8 mouse cellular contexts compared by ENCODE assay signal in the genomic region with DNA sequence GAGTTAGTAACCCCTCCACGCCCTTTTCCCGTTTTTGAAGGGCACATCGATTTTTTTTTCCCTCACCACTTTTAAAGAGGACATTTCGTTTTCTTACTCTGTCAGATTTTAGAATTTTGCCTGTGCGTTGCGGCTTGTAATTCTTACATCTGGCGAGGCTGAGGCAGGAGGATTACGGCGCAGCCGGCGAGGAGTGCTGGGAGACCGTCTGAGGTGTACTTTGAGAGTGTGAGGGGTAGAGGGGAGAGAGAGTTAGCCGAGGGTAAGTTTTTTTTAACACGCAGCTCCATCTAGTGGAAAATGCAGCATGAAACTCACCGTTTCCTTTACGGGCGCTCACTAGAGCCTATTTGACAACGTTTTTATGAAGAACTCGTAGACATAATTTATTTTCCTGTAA. TPM values are rescaled to one million over a fixed set of nuclear protein-coding genes. Genes with fewer than 3 reads are reported as not detected.
DNase-seq lines count a peak whose midpoint lies in the region; ATAC-seq and TF ChIP-seq lines count a peak whose summit lies in the region.

No protein-coding gene starts in this region.

- peak overlapping the region; percentile 70 for H3K9ac ChIP-seq in embryonic facial prominence, embryonic 12.5 days
- peak overlapping the region; percentile 93 for H3K9ac ChIP-seq in heart, adult 2 months (ENCODE audit: low read depth, low read length)
- H3K9ac ChIP-seq in limb, embryonic 13.5 days: peak overlapping the region; percentile 80
- peak overlapping the region; percentile 56 for H3K9ac ChIP-seq in midbrain, embryonic 14.5 days (replicated peaks; ENCODE audit: low read length)

- H3K9me3 ChIP-seq in embryonic facial prominence, embryonic 12.5 days: no peaks in the 10 kb centered on the region
- no peaks in the 10 kb centered on the region for H3K9me3 ChIP-seq in limb, embryonic 13.5 days
- no peaks in the 10 kb centered on the region for H3K9me3 ChIP-seq in midbrain, embryonic 14.5 days (ENCODE audit: control insufficient read depth, low read length)

- TF ChIP-seq POLR2A in heart, adult 2 months (IDR thresholded peaks at IDR 0.05; ENCODE audit: insufficient read depth, low read depth, low read length): peak; percentile 79

- peak overlapping the region; percentile 60 for H3K4me3 ChIP-seq in embryonic facial prominence, embryonic 12.5 days
- peak overlapping the region; percentile 97 for H3K4me3 ChIP-seq in heart, adult 2 months
- peak overlapping the region; percentile 59 for H3K4me3 ChIP-seq in limb, embryonic 13.5 days
- peak overlapping the region; percentile 52 for H3K4me3 ChIP-seq in midbrain, embryonic 14.5 days (replicated peaks; ENCODE audit: low read depth, low read length)

- H3K27me3 ChIP-seq in embryonic facial prominence, embryonic 12.5 days: no peaks in the 10 kb centered on the region
- H3K27me3 ChIP-seq in heart, adult 2 months (ENCODE audit: control insufficient read depth, insufficient read depth, low read length): no peaks in the 10 kb centered on the region
- no peaks in the 10 kb centered on the region for H3K27me3 ChIP-seq in limb, embryonic 13.5 days
- no peaks in the 10 kb centered on the region for H3K27me3 ChIP-seq in midbrain, embryonic 14.5 days (ENCODE audit: control insufficient read depth, insufficient read depth, low read length)

- WGBS in embryonic facial prominence, embryonic 12.5 days: 3% methylated on average over 19 of the region's 19 CpGs
- WGBS in heart, adult 2 months: under 1% methylated on average over 19 of the region's 19 CpGs
- 4% methylated on average over 19 of the region's 19 CpGs for WGBS in limb, embryonic 13.5 days
- 5% methylated on average over 19 of the region's 19 CpGs for WGBS in midbrain, embryonic 14.5 days

- H3K4me1 ChIP-seq in embryonic facial prominence, embryonic 12.5 days: no peaks in the 10 kb centered on the region
- H3K4me1 ChIP-seq in heart, adult 2 months (ENCODE audit: control insufficient read depth, insufficient read depth, low read length): no peaks in the 10 kb centered on the region
- no peaks in the 10 kb centered on the region for H3K4me1 ChIP-seq in limb, embryonic 13.5 days
- no peaks in the 10 kb centered on the region for H3K4me1 ChIP-seq in midbrain, embryonic 14.5 days (ENCODE audit: control insufficient read depth, insufficient read depth, low read length)

- 0 out of 2 replicates have a peak, but pooled peaks cover 2% of the 10 kb centered on the region for H3K79me2 ChIP-seq in heart, adult 2 months (replicated peaks; ENCODE audit: control insufficient read depth, insufficient read depth, low read length)

- DNase-seq in 416B (ENCODE audit: low read depth): peak; percentile 92
- DNase-seq in adrenal gland, postnatal 25 days: peak; percentile 42
- DNase-seq in heart, adult 2 months: peak; percentile 69 to 77
- DNase-seq in kidney, adult 18-20 months: peak; percentile 72
- peak; percentile 85 for DNase-seq in midbrain, embryonic 14.5 days
- DNase-seq in spleen, adult 12 weeks (ENCODE audit: low spot score): peak; percentile 57

- peak overlapping the region; percentile 58 for H3K4me2 ChIP-seq in embryonic facial prominence, embryonic 12.5 days (replicated peaks)
- H3K4me2 ChIP-seq in limb, embryonic 13.5 days (replicated peaks): peak overlapping the region; percentile 67
- peak overlapping the region; percentile 53 for H3K4me2 ChIP-seq in midbrain, embryonic 14.5 days (ENCODE audit: low read length)

- H3K27ac ChIP-seq in embryonic facial prominence, embryonic 12.5 days: peak overlapping the region; percentile 99
- H3K27ac ChIP-seq in heart, adult 2 months: peak overlapping the region; percentile 95
- peak overlapping the region; percentile 98 for H3K27ac ChIP-seq in limb, embryonic 13.5 days
- peak overlapping the region; percentile 95; the same call in 1 of the 2 replicates for H3K27ac ChIP-seq in midbrain, embryonic 14.5 days (replicated peaks; ENCODE audit: low read depth, low read length)

- intact Hi-C loops in heart, adult 2 months (cut with DNase I): loop anchor here (1.0 to 5.0 kb wide), 4 partner anchors 14 to 127 kb away; partner anchors contain the start of genes B230219D22Rik and Txndc15

- TF ChIP-seq CTCF in heart, adult 2 months (IDR thresholded peaks at IDR 0.05): peak; percentile 84

- no peak for ATAC-seq in embryonic facial prominence, embryonic 12.5 days (ENCODE audit: insufficient number of reproducible peaks, insufficient read depth, low FRiP score, low TSS enrichment)
- peak; percentile 80 for ATAC-seq in limb, embryonic 13.5 days (ENCODE audit: low FRiP score, low read depth)
- ATAC-seq in midbrain, embryonic 14.5 days (ENCODE audit: low FRiP score, low TSS enrichment): peak; percentile 63; the same call in 1 of the 2 replicates

- TF ChIP-seq EP300 in heart, adult 2 months (IDR thresholded peaks at IDR 0.05; ENCODE audit: insufficient read depth, low read depth, low read length): 0 out of 2 replicates have a peak, but pooled peaks have one; percentile 10

- H3K36me3 ChIP-seq in embryonic facial prominence, embryonic 12.5 days: peaks cover 24% of the 10 kb centered on the region
- H3K36me3 ChIP-seq in heart, adult 2 months (ENCODE audit: control insufficient read depth, insufficient read depth, low read length): no peaks in the 10 kb centered on the region
- peaks cover 36% of the 10 kb centered on the region for H3K36me3 ChIP-seq in limb, embryonic 13.5 days
- peaks cover 32% of the 10 kb centered on the region for H3K36me3 ChIP-seq in midbrain, embryonic 14.5 days (ENCODE audit: control insufficient read depth, insufficient read depth, low read length)

RNA-seq across cellular contexts. Expression of gene Pcbd2, which starts 0.7 kb away (rescaled TPM):
- total RNA-seq in adrenal gland, postnatal 25 days (2021): 62.0 and 83.2 TPM in 2 replicates
- 56.6 TPM in 2 replicates for polyA plus RNA-seq in embryonic facial prominence, embryonic 12.5 days (2016; fragmentation: Nextera tagmentation; extraction: Ambion mirVana)
- 10 to 100 TPM; 46.7 to 47.6 TPM for total RNA-seq in heart, adult 2 months (2021)
- polyA plus RNA-seq in heart, adult 2 months (2012; rRNA removed): 34.0 and 34.6 TPM in 2 replicates
- polyA plus RNA-seq in limb, embryonic 13.5 days (2015; fragmentation: Nextera tagmentation; extraction: Ambion mirVana): 40.2 and 49.8 TPM in 2 replicates
- polyA plus RNA-seq in midbrain, embryonic 14.5 days (2014; fragmentation: Nextera tagmentation; extraction: Ambion mirVana): 15.4 and 21.2 TPM in 2 replicates

RNA-seq across cellular contexts. Expression of gene Txndc15, which starts 13.4 kb away (rescaled TPM):
- 58.1 and 65.7 TPM in 2 replicates for total RNA-seq in adrenal gland, postnatal 25 days (2021)
- polyA plus RNA-seq in embryonic facial prominence, embryonic 12.5 days (2016; fragmentation: Nextera tagmentation; extraction: Ambion mirVana): 99.8 and 103 TPM in 2 replicates
- total RNA-seq in heart, adult 2 months (2021): 10 to 100 TPM; 39.4 to 47.1 TPM
- 29.1 and 37.5 TPM in 2 replicates for polyA plus RNA-seq in heart, adult 2 months (2012; rRNA removed)
- polyA plus RNA-seq in limb, embryonic 13.5 days (2015; fragmentation: Nextera tagmentation; extraction: Ambion mirVana): 109 and 113 TPM in 2 replicates
- 134 and 143 TPM in 2 replicates for polyA plus RNA-seq in midbrain, embryonic 14.5 days (2014; fragmentation: Nextera tagmentation; extraction: Ambion mirVana)

RNA-seq across cellular contexts. Expression of gene B230219D22Rik, which starts 34.9 kb away (rescaled TPM):
- total RNA-seq in adrenal gland, postnatal 25 days (2021): 59.9 and 65.1 TPM in 2 replicates
- 83.6 and 83.9 TPM in 2 replicates for polyA plus RNA-seq in embryonic facial prominence, embryonic 12.5 days (2016; fragmentation: Nextera tagmentation; extraction: Ambion mirVana)
- 10 to 100 TPM; 39.4 to 42.2 TPM for total RNA-seq in heart, adult 2 months (2021)
- polyA plus RNA-seq in heart, adult 2 months (2012; rRNA removed): 22.1 and 52.1 TPM in 2 replicates
- 65.9 and 66.4 TPM in 2 replicates for polyA plus RNA-seq in limb, embryonic 13.5 days (2015; fragmentation: Nextera tagmentation; extraction: Ambion mirVana)
- polyA plus RNA-seq in midbrain, embryonic 14.5 days (2014; fragmentation: Nextera tagmentation; extraction: Ambion mirVana): 78.7 and 98.2 TPM in 2 replicates

RNA-seq across cellular contexts. Expression of gene Catsper3, which starts 56.5 kb away (rescaled TPM):
- total RNA-seq in adrenal gland, postnatal 25 days (2021): 0.30 TPM in 1 of 2 replicates, not detected in the other
- not detected in 2 replicates for polyA plus RNA-seq in embryonic facial prominence, embryonic 12.5 days (2016; fragmentation: Nextera tagmentation; extraction: Ambion mirVana)
- total RNA-seq in heart, adult 2 months (2021): under 1 TPM in 1 of 2 experiments, not detected in 1; 0.23 TPM
- polyA plus RNA-seq in heart, adult 2 months (2012; rRNA removed): 0.12 TPM in 1 of 2 replicates, not detected in the other
- 0.14 TPM in 1 of 2 replicates, not detected in the other for polyA plus RNA-seq in limb, embryonic 13.5 days (2015; fragmentation: Nextera tagmentation; extraction: Ambion mirVana)
- polyA plus RNA-seq in midbrain, embryonic 14.5 days (2014; fragmentation: Nextera tagmentation; extraction: Ambion mirVana): not detected in 2 replicates

Comparison
In these comparisons a context has a peak if more than half of its experiments do, and no peak if none do; other contexts are left out.
1. DNase-seq: peak in every context shown above with its lines; median percentile 92 in 416B; 85 in midbrain, embryonic 14.5 days; 73 in heart, adult 2 months; 72 in kidney, adult 18-20 months; 57 in spleen, adult 12 weeks; 42 in adrenal gland, postnatal 25 days.